Mouse (Mus musculus): ENCODE measurements around the gene Ankrd10. TPM values are rescaled to one million over a fixed set of nuclear protein-coding genes. Genes with fewer than 3 reads are reported as not detected.
"Not testable (repeated sequence)": the region's sequence is repeated elsewhere in the genome, so short reads cannot be mapped to it uniquely, and the experiment has no call there.

Ankrd10 gene
- polyA plus RNA-seq, 1 experiment from 2014 or later = 80.2 TPM

DNA sequence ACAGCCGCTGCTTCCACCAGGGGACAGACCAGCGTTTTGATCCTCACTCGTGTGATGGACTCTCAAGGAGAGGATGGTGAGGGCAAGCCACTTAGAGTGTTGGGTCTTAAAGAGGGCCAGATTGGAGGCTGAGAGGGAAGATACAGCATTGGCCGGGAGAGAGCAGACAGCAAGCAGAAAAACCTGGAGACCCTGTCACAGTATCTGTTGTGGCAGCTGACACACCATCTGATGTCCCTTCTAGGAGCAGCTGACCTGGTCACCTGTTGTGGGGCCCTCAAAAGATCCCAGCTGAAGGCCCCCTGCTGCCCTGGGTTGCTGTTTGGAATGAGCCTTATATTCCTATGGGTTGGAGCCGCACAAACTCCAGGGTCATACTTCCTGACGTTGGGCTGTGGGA lies 63.1 kb downstream of the Ankrd10 start:
- Histone ChIP-seq H3K4me1 (peaks cover 17% of the 10 kb centered on the region), H3K27me3 (no peaks in the 10 kb centered on the region), H3K9me3 (replicated peaks) (no peaks in the 10 kb centered on the region), H3K9ac (no peak overlapping the region), H3K4me3 (replicated peaks) (no peak overlapping the region), H3K4me2 (replicated peaks) (no peak overlapping the region), H3K36me3 (no peaks in the 10 kb centered on the region), H3K27ac (replicated peaks) (no peak overlapping the region)
- no peak for ATAC-seq (ENCODE audit: insufficient number of reproducible peaks, low FRiP score, low TSS enrichment, low read depth)
- WGBS = 69% methylated on average over 6 of the region's 6 CpGs

GRCm38 (mm10) chr8:11571950-11572349 lies 63.6 kb downstream of the Ankrd10 start:
- 83% methylated on average over 10 of the region's 10 CpGs for WGBS
- Histone ChIP-seq H3K36me3 (peaks cover 2% of the 10 kb centered on the region; the same call in 1 of the 2 replicates), H3K27me3 (no peaks in the 10 kb centered on the region), H3K9ac (no peak overlapping the region), H3K9me3 (replicated peaks) (no peaks in the 10 kb centered on the region), H3K27ac (replicated peaks) (no peak overlapping the region), H3K4me2 (replicated peaks) (no peak overlapping the region), H3K4me1 (peaks cover 17% of the 10 kb centered on the region), H3K4me3 (replicated peaks) (no peak overlapping the region)
- no peak for ATAC-seq (ENCODE audit: insufficient number of reproducible peaks, low FRiP score, low TSS enrichment, low read depth)

- 94% methylated on average over 4 of the region's 4 CpGs for WGBS
- no peak overlapping the region for H3K4me2 ChIP-seq (replicated peaks)
- peaks cover 13% of the 10 kb centered on the region for H3K4me1 ChIP-seq
- H3K36me3 ChIP-seq = peaks cover 7% of the 10 kb centered on the region
- no peak for ATAC-seq (ENCODE audit: insufficient number of reproducible peaks, low FRiP score, low TSS enrichment, low read depth)
- no peak overlapping the region for H3K9ac ChIP-seq
- H3K9me3 ChIP-seq (replicated peaks) = no peaks in the 10 kb centered on the region
- H3K27me3 ChIP-seq = no peaks in the 10 kb centered on the region
- H3K27ac ChIP-seq (replicated peaks) = no peak overlapping the region
- no peak overlapping the region for H3K4me3 ChIP-seq (replicated peaks)
Observed at GRCm38 (mm10) chr8:11570742-11571141, 64.8 kb downstream of the Ankrd10 start.

- Histone ChIP-seq H3K9ac (no peak overlapping the region), H3K36me3 (peaks cover 20% of the 10 kb centered on the region), H3K4me2 (replicated peaks) (no peak overlapping the region), H3K4me3 (replicated peaks) (no peak overlapping the region), H3K27me3 (no peaks in the 10 kb centered on the region), H3K4me1 (peaks cover 2% of the 10 kb centered on the region; the same call in 1 of the 2 replicates), H3K27ac (replicated peaks) (no peak overlapping the region), H3K9me3 (replicated peaks) (no peaks in the 10 kb centered on the region)
- ATAC-seq (ENCODE audit: insufficient number of reproducible peaks, low FRiP score, low TSS enrichment, low read depth) = no peak
- 47% methylated on average over 22 of the region's 22 CpGs for WGBS
Observed at GRCm38 (mm10) chr8:11569260-11570097, 66.1 kb downstream of the Ankrd10 start.

DNA sequence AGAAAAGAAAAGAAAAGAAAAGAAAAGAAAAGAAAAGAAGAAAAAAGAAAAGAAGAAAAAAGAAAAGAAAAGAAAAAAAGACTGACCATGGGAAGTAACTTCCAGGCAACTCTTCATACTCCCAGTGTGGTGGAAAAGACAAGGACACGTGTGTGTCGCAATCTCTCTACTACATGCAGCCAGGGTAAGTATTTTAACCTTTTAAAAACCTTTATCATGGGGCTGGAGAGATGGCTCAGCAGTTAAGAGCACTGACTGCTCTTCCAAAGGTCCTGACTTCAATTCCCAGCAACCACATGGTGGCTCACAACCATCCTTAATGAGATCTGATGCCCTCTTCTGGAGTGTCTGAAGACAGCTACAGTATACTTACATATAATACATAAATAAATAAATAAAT lies 67.4 kb downstream of the Ankrd10 start:
- H3K9ac ChIP-seq; H3K4me1 ChIP-seq; H3K9me3 ChIP-seq (replicated peaks); H3K27me3 ChIP-seq; H3K4me2 ChIP-seq (replicated peaks); H3K27ac ChIP-seq (replicated peaks); H3K4me3 ChIP-seq (replicated peaks); ATAC-seq (ENCODE audit: insufficient number of reproducible peaks, low FRiP score, low TSS enrichment, low read depth): not testable (repeated sequence)
- WGBS = 95% methylated on average over 2 of the region's 2 CpGs
- peaks cover 33% of the 10 kb centered on the region for H3K36me3 ChIP-seq

DNA sequence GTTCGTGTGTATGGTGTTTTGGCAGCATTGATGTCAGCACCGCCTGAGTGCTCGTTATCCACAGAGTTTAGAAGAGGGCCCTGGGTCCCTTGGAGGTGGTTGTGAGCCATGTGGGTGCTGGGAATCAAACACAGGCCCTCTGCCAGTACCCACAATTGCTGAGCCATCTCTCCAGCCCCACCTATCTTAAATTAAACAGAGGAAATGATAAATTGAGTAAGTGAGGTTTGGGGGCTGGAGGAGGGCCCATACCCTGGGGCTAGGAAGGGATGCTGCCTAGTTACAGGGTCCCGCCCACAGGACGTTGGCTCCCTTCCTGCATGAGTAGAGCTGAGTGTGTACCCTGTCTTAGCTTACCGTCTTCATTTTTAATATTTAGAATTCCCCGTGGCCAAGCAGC lies 70.8 kb downstream of the Ankrd10 start:
- Histone ChIP-seq H3K4me1 (no peaks in the 10 kb centered on the region), H3K9ac (no peak overlapping the region), H3K27me3 (no peaks in the 10 kb centered on the region), H3K4me3 (replicated peaks) (no peak overlapping the region), H3K9me3 (replicated peaks) (no peaks in the 10 kb centered on the region), H3K36me3 (peaks cover 45% of the 10 kb centered on the region), H3K27ac (replicated peaks) (no peak overlapping the region), H3K4me2 (replicated peaks) (no peak overlapping the region)
- no peak for ATAC-seq (ENCODE audit: insufficient number of reproducible peaks, low FRiP score, low TSS enrichment, low read depth)
- WGBS = 69% methylated on average over 7 of the region's 7 CpGs

- Histone ChIP-seq H3K27me3 (no peaks in the 10 kb centered on the region), H3K9me3 (replicated peaks) (no peaks in the 10 kb centered on the region), H3K36me3 (peaks cover 45% of the 10 kb centered on the region), H3K4me3 (replicated peaks) (no peak overlapping the region), H3K4me1 (peaks cover 3% of the 10 kb centered on the region), H3K9ac (no peak overlapping the region), H3K4me2 (replicated peaks) (no peak overlapping the region), H3K27ac (replicated peaks) (no peak overlapping the region)
- 91% methylated on average over 5 of the region's 5 CpGs for WGBS
- no peak for ATAC-seq (ENCODE audit: insufficient number of reproducible peaks, low FRiP score, low TSS enrichment, low read depth)
Observed at GRCm38 (mm10) chr8:11564236-11564635, 71.3 kb downstream of the Ankrd10 start.

Small RNA genes lying within 50 kb of the gene (microRNA-seq; reads per million reads assigned to microRNA genes)
- 0.69 reads per million for gene Mir7238 (ENCODE audit: borderline number of aligned reads)

Other genes starting within 250 kb of the Ankrd10 start
- 2.0 and 2.1 TPM in 2 replicates for gene Rab20, start 157.0 kb downstream of the Ankrd10 start, polyA plus RNA-seq (2015; fragmentation: Nextera tagmentation; extraction: Ambion mirVana)
- gene Naxd, start 138.3 kb downstream of the Ankrd10 start, polyA plus RNA-seq (2015; fragmentation: Nextera tagmentation; extraction: Ambion mirVana) = 120 and 132 TPM in 2 replicates
- 28.7 and 31.4 TPM in 2 replicates for gene Cars2, start 85.0 kb downstream of the Ankrd10 start, polyA plus RNA-seq (2015; fragmentation: Nextera tagmentation; extraction: Ambion mirVana)
- 36.3 and 49.5 TPM in 2 replicates for gene Ing1, start 80.2 kb downstream of the Ankrd10 start, polyA plus RNA-seq (2015; fragmentation: Nextera tagmentation; extraction: Ambion mirVana)
- not detected in 2 replicates for gene 1700016D06Rik, start 65.3 kb upstream of the Ankrd10 start, polyA plus RNA-seq (2015; fragmentation: Nextera tagmentation; extraction: Ambion mirVana)
- gene Arhgef7, start 92.0 kb upstream of the Ankrd10 start, polyA plus RNA-seq (2015; fragmentation: Nextera tagmentation; extraction: Ambion mirVana) = 51.4 and 51.6 TPM in 2 replicates
- gene Tex29, start 204.7 kb upstream of the Ankrd10 start, polyA plus RNA-seq (2015; fragmentation: Nextera tagmentation; extraction: Ambion mirVana) = not detected in 2 replicates

All from embryonic facial prominence, embryonic 15.5 days (tissue).